Mouse (Mus musculus): ENCODE results near the gene Gm10521.
"Not testable (repeated sequence)": the region's sequence is repeated elsewhere in the genome, so short reads cannot be mapped to it uniquely, and the experiment has no call there.

The Gm10521 gene

GRCm38 (mm10) chr1:171895364-171895763 lies at the start of gene Gm10521:
TSS of gene Gm10521 (plus strand) at chr1:171895664.
- DNase-seq (ENCODE audit: low read depth): not testable (repeated sequence)

- peak; percentile 58 for DNase-seq (ENCODE audit: low read depth)
These were observed 47.3 kb upstream of the Gm10521 start for GRCm38 (mm10) chr1:171848201-171848600.

GRCm38 (mm10) chr1:171848757-171849156 lies 46.7 kb upstream of the Gm10521 start:
- DNase-seq (ENCODE audit: low read depth): no peak

- DNase-seq (ENCODE audit: low read depth): peak; percentile 89
These were observed 46.0 kb upstream of the Gm10521 start for GRCm38 (mm10) chr1:171849454-171849853.

- DNase-seq (ENCODE audit: low read depth): no peak
These were observed 30.0 kb upstream of the Gm10521 start for GRCm38 (mm10) chr1:171865467-171865866.

DNA sequence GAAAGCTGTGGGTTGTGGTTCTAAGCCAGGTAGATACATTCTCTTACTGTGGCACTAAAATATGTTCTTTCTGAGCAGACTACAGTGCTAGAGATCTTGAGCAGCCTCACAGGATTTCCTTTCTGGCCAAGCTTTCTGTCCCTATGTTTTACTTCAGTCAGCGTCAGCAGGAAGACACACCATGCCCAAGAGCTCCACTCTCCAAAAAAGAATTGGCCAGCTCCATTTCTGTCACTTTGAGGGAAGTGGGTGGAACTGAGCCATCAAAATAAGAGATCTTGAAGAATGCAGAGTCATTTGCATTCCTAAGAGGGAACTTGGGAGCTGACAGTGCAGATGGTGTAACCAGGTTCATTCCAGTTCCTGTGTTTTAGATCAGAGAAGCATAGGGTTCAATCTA lies 8.5 kb upstream of the Gm10521 start:
- DNase-seq (ENCODE audit: low read depth): no peak

DNA sequence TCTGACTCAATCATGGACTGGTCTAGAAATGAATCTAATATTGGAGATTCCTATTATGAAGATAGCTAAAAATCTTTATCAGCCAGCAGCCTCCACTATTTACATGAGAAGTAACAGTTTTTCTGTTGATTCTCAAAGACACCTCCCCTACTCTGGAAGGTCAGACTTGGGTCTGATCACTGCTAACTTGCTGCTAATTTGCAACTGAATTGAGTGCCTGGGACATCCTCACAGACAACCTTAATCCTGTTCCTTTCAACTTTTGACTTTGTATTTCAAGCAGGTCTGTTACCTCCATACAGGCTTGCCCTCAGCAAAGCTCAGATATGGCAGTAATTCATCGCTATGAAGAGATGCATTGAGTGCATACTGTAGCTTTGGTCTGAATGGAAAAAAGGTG lies 8.5 kb downstream of the Gm10521 start:
- no peak for DNase-seq (ENCODE audit: low read depth)

DNA sequence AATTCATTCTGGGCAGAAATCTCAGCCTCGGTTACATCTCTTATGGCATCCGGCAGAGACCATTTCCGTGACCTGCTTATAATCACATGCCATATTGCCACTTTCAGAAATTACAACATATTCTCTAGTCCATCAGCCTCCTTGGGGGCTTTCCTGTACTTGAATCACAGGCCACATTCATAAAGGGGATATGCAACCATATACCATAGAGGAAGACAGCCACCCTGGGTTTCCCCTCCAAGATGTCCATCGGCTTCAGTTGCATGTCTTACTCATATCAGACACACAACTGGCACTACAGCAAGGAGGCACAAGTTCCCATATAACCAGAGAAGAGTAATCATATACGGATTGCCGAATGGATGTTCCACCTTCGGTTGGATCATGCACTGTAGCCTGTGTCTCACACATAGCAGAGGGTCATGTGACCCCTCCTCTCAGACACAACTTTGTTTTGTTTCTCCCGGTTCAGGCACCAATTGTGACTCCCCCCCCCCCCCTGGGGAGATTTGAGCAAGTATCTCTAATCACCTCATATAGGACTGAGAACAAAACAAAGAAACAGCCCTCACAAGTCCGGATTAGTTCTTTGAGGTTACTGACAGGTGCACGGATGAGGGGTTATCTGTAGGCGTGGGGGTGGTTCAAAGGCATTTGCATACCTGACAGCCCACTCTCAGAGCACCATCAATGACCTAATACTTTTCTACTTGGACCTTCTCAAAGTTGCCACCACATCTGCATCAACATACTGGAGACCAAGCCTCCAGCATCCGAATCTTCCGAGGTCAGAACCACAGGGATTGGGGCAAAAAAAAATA lies 20.4 kb downstream of the Gm10521 start:
- DNase-seq (ENCODE audit: low read depth): no peak

- no peak for DNase-seq (ENCODE audit: low read depth)
These were observed 22.0 kb downstream of the Gm10521 start, which contains the start of gene Slamf6 for GRCm38 (mm10) chr1:171917305-171918039. TSS of gene Slamf6 (plus strand) at chr1:171917515.

GRCm38 (mm10) chr1:171918136-171918920 lies 22.9 kb downstream of the Gm10521 start:
- DNase-seq (ENCODE audit: low read depth): no peak

DNA sequence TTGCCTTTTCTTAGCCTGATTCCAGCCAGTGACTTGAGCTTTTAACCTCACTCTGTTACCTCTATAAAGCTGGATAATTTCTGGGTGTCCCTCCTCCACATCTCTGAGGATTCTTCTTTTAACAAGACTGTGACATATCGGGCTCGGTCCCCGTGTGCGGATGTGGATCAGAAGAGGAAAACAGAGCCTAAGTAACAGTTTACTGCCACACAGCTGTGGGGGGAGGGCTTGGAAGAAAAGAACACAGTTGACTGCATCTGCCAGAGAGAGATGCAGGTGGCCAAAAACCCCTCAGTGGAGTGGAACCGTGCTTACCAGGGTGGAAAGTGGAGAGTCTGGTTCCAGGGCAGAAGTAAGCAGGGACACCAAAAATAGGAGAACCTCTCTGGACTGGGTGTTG lies 23.7 kb downstream of the Gm10521 start:
- DNase-seq (ENCODE audit: low read depth): no peak

- no peak for DNase-seq (ENCODE audit: low read depth)
These were observed 24.5 kb downstream of the Gm10521 start for GRCm38 (mm10) chr1:171919901-171920510.

- peak; percentile 36 for DNase-seq (ENCODE audit: low read depth)
These were observed 25.6 kb downstream of the Gm10521 start for GRCm38 (mm10) chr1:171920989-171921621.

- DNase-seq (ENCODE audit: low read depth): no peak
These were observed 26.2 kb downstream of the Gm10521 start for GRCm38 (mm10) chr1:171921641-171922040.

- DNase-seq (ENCODE audit: low read depth): no peak
These were observed 27.4 kb downstream of the Gm10521 start for GRCm38 (mm10) chr1:171922844-171923243.

GRCm38 (mm10) chr1:171924900-171925299 lies 29.4 kb downstream of the Gm10521 start:
- DNase-seq (ENCODE audit: low read depth): no peak

DNA sequence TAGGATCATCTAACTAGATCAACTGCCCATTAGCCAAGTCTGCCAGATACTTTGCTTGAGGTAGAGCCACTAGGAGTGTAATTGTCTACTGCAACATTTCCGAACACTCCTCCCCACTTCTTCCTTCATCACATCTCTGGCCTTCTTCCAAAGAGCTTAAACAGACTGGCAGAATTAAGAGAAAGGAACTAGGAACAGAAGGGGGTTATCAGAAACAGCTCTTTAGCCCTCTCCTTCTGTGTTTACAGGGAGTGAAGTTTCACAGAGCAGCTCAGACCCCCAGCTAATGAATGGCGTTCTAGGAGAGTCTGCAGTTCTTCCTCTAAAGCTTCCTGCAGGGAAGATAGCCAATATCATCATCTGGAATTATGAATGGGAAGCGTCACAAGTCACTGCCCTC lies 38.4 kb downstream of the Gm10521 start:
- no peak for DNase-seq (ENCODE audit: low read depth)

DNA sequence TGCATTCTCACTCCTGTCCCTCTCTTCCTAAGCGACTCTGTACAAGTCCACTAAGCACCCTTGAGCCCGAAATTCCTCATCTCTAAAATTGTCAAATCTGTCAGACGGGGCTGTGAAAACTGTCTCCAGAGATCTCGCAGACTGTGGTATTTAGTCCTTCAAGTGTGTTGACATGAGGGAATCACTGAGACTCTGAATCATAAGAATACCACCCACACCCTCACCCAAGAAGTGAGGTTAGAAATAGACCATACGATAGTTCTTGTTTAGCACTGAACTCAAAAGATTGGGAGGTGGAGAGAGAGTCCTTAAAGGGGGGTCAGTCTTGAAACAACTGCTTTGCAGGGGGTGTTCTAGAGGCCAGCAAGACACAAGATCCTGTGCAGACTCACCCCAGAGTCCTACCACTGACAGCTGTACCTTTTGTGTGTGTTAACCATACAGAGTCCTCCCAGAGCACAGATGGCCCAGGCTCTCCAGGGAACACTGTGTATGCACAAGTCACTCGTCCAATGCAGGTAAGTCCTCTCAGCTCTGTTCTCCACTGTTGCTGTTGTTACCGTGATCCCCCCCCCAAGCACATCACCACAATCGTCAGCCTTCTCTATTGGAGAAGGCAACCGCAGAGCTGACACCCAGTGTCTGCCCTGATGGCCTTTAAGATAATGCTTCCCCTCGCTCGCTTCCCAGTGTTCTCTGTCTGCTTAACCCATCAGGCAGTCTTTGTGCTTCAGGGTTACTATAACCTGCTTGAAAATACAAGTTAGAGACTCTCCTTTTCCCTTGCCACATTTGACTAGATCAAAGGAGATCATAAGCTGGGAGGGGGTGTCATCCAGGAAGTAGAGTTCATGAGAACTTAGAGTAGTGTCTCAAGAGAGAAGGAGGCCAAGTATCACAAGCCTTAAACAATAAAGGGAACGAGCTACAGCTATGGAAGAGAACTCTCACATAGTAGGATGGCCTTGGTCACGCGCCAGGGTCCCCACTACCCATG lies 43.8 kb downstream of the Gm10521 start:
- DNase-seq (ENCODE audit: low read depth): no peak

DNA sequence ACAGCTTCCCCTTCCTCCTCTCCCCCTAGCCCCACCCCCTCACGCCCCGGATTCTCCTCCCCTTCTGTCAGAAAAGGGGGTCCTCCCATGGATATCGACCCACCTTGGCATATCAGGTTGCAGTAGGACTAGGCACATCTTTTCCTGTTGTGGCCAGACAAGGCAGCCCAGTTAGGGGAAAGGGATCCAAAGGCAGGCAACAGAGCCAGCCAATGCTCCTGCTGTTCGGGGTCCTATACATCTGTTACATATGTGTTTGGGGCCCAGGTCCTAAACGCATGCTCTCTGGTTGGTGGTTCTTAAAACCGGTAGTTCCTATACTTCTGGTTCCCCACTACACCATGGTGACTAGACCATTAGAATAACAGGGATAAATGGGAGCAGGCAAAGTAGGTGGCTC lies 45.2 kb downstream of the Gm10521 start:
- DNase-seq (ENCODE audit: low read depth): no peak

- DNase-seq (ENCODE audit: low read depth): no peak
These were observed 51.1 kb downstream of the Gm10521 start for GRCm38 (mm10) chr1:171946447-171946995.
